Mouse (Mus musculus) layer of hippocampus, postnatal 36 days (tissue): ENCODE data around the gene Spx. TPM values are rescaled to one million over a fixed set of nuclear protein-coding genes. Genes with fewer than 3 reads are reported as not detected.

Experiments used
- DNase-seq, 2 experiments: peaks; one replicate each; pipeline ENCODE4 v3.0.0; 2022
- total RNA-seq, 2 experiments: library from RNA; stranded (reverse); gene quantifications; 2 replicates each; pipeline ENCODE4 v1.2.3; 2021

Spx gene
- total RNA-seq = 1 to 10 TPM; 1.7 to 2.1 TPM

DNA sequence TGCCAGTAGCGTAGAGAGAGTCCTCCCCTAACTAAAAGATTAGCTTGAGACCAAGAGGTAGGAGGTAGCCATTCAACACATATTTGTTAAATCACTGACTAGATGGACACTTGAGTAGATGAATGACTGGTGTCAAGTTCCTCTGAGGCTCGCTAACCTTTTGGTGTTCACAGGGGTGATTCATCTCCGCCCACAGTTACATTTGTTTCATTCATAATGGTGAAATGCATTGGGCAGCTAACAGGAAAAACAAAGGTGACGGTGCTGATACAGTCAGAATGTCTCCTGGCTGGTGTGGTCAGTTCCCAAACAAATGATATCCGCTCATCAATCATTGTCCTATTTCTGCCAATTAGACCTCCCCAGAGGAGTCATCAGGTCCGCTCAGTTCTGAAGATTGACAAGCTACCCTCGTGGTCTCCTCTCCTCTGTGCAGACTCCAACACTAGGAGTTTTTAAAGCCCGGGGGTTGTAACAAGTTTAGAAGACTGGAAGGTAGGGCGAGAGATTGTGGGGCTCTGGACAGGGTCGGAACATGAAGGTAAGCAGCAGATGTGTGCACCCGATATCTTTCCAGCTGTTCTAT, at the start of gene Spx:
Gene Spx, plus strand, starts transcription at position 536 of the 586 bp plus-strand sequence.
- DNase-seq = no peak

DNA sequence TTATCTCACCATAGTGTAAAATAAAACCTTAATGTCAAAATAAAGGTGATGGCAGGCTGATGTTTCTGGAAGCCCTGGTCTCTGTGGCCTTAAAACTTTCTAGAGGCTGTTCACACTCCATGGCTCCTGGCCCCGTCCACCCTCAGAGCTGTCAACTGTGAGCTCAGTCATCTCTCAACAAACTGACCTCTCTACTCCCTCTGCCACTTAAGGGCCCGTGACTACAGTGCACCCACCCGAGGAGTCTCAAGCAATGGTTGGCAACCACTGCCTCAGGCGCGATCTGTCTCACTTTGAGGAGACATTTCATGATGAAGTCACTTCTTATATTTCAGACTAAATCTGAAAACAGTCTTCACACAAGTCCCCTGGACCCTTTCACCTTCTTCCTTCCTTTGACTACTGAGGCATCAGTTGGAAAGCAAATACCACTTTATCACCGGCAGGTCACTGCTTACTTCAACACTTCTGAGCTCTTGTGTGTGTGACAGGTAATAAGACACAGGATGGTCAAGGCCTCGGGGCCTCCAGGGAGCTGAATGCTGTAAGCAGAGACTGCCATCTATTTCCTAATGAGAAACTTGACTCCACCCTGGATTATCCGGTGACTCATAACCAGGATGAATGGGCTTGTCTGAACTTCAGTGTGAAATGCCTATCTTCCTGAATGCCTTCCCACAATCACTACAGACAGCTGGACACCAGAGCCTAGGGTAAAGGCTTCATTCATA, 47.3 kb upstream of the Spx start:
- DNase-seq = no peak

DNA sequence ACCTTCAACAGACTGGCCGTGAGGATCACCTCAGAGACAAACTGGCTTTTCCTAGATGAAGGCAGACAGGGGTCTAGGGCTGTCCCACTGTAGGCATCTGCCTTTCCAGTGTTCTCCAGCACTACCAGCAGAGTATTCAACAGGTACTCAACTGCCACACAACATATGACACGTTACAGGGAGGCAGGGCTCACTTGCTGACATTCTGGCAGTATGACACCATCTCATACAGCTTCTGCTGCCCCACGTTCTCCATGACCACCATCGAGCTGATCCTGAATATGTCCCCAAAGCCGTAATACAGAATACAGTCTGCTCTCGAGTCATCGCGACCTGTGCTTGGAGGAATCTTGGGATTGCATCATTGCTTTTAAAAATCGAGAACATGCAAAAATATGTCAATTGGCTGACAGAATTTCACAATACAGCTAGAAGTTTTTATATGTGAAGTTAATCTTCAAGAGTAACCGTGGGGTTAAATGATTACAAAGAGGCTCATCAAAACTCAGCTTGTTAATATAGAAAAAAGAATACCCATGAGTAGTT, 46.7 kb upstream of the Spx start:
- DNase-seq = no peak

DNA sequence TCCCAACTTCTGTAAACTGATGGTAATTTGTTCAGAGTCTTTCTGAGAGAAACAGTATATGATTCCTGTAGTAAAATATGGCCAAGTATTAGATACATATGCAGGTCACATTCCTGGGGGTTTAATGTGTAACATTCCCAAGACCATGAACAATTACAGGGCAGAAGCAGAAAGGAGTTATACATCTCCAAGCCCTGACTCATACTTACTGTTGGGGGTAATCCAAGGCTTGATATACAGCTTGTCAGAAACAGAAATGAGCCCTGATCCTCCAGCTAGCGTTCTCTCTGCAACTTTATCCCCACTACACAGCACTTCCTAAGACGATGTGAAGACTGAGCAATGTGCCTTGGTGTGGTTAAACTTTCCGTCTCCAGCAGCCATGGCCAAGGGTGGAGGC, 45.7 kb upstream of the Spx start:
- no peak for DNase-seq

DNA sequence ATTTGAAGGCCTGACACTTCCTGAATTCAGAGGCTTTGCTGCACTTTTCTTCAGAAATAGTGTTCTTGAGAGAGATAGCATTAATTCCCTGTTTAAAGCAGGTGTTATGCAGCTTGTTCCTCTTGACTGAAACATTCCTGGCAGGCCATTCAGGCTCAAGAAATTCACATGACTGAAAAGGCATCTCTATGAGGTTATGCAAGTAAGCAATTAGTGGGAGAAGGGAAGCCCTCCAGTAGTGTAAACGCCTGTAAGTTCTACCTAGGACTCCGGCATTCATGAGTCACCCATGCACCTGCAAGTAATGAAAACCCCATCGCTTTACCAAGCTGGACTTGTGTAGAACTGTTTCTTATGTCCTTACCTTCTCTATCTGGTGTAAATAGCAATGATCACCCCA, 43.7 kb upstream of the Spx start:
- DNase-seq = no peak

DNA sequence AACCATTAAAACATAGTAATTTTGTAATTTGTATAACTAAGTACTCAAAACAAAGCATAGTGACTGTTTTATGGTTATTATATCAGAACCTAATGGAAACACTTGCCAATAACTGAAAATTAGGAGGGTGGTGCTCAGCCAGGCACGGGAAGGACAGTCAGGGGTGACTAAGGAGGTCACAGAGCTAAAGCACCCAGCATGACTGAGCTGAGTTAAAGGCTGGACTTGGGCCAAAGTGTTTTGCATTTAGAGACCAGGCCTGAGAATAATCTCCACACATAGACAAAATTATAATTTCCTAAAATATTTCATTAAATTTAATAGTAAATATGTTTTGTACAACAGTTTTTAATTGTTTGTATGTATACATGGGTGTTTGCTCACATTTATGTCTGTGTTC, 36.2 kb upstream of the Spx start:
- no peak for DNase-seq

DNA sequence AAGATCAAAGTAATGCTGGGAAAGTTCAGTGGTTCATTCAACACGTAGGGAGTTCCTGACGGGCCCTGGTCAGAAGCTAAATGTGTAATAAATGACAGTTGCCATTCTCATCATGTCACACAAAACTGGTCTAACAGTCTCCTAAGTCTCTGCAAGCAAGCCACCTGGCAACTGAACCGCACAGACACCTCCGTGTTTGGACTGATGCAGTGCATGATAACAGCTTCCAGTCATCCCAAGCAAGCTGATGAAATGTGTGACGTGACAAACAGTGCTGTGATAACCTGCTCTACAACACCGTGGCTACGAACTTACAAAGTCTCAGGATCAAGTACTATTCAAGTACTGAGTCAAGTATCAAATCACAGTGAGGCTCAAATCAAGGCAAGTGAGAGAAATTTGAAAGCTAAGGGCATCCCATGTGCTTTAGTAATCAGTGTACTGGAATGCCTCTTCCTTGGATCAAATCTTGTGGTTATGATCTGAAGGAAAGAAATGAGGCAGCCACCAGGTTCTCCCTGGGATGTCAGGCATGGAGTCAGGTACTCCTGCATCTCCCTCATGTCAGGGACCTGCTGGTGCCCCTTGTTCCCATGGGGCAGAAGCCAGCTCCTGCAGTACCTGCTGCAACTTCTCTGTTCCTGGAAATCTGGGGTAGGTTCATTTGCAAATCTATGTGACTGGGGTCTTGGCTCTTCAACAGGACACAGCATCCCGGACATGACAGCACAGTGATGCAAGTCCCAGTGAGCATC, 34.5 kb upstream of the Spx start:
- DNase-seq = no peak

DNA sequence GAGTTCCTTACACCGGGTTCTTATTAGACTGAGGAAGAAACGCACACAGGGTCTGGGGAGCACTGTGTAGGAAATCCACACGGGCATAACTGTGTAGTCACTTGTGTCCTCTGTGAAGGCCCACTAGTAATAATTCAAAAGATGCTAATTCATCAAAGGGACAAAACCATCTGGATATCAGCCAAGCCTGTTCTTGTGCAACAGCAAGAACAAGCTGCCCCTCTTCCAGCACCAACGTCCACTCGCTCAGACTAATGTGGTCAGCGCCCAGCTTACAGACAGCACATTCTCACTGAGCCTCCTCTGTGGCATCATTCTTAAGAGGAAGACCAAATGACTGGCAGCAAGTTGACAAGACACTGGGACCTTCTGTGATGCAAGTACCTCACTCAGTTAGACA, 33.3 kb upstream of the Spx start:
- DNase-seq = no peak

DNA sequence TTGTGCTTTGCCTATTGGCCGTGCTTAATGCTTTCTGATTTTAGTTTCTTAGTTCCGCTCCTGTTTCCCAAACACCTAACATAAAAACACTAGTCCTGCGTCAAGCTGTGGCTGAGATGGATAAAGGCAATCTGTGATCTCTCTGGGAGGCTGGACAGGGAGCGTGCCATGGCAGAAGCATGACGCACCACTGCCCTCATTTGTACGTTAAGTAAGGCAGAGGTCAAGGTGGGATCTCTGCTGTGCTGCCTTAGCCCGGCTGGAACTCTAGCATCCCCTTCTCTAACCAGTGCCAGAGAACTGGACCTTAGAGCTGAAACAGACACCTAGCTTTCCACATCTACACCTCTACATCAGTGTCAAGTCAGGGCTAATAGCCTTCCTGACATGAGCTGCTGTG, 31.6 kb upstream of the Spx start:
- no peak for DNase-seq

DNA sequence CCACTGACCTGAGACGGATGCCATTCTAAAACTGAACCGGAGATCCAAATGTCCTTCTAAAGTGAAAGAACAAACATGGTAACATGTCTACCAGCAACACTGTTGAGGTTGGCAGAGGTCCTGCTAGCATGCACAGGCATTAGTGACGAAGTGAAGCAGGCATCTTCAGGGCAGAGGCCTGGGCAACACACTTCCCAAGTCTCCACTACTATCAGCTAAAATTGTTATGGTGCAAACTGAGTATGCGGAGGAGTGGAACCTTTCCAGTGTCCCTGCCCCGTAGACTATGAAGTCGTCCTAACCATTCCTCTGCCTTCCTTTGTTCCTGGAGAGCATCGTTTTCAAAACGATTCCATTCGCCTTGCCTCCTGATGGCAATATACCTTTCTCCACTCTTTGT, 28.7 kb upstream of the Spx start:
- no peak for DNase-seq

DNA sequence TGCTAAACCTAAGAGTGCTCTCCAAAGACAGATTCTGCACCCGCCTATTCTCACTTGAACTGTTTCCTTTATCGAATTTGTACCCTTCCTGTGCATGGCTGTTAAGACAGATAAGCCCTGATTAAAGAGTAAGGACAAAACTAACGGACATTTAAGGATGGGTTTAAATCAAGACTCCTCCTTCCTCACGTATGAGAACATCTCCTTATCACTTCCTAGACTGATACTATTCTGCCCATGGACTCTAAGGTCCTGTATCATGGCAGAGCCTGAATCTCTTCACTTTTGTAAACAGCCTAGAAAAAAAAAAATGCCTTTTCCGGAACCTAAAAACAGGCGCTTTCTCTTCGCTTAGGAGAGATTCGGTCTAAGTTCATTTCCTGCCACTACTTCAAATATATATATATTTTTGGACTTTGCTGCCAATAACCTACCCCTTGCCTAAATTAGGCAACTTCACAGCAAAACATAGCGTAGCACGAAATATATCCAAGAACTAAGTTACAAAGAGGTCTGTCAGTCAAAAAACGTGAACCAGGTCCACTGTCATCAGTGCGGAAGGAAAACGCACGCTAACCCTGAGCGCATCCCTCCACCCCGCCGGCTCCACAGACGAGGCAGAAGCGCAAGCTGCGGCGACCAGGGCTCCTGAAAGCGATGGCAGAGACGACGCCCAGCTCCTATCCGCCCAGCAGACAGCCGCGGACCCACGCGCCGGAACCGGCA, 26.8 kb upstream of the Spx start:
- DNase-seq = no peak

DNA sequence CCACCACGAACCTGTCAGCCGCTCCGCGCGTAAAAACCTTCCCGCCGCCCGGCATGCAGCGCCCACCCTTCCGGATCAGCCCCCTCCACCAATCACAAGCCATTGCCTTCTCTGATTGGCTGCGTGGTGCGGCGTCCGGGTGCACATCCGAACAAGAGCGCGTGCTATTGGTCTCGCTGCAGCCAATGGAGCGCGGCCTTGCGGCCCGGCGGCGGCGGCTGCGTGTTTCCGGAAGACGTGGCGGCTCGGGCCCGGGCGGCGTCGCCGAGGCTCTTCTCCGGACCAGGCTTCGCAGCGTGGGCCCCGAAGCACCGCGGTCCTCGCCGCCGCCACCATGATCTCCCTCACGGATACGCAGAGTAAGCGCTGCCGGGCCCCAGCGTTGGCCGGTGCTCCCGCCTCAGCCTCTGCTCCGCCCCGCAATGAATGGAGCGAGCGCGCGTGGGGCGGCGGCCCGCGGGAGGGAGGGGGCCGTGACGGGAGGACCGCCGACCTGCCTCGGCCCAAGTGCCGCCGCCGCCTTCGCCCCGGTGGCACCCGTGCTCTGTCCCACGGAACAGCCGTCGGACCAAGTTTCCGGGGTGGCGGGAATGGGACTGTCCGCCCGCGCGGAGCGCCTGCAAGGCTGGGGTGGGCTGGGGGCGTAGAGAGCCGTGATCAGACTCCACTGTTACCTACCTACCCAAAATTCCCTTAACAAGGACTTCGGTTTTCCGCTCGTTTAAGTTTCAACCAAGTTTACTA, 26.1 kb upstream of the Spx start, which contains the start of the genes Recql and Golt1b:
Gene Recql, minus strand, starts transcription at position 77 of the 744 bp plus-strand sequence.
Gene Golt1b, plus strand, starts transcription at position 211 of the 744 bp plus-strand sequence.
- peak; percentile 99 for DNase-seq

DNA sequence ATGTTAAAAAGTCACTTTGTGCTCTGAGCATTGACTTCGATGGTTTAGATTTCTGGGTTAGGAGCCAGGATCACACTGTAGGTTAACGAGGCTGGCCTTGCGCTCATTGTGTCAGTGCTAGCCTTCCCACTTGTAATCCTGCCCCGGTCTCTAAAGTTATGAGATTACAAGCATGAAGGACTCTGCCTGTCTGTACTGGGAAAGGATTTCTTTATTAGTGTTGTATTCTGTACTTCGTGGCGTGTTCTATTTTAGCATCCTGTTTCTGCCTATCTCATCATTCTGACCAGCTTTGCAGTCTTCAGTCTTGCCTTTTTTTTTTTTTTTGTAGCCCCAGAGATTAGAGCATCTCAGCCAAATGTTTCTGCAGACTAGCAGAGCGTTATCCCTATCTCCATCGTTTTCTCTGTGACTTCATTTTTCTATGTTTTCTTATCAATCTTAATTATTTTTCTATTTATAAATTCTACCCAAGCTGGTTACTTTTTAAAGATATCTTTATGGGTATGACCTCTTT, 25.4 kb upstream of the Spx start:
- DNase-seq = no peak

DNA sequence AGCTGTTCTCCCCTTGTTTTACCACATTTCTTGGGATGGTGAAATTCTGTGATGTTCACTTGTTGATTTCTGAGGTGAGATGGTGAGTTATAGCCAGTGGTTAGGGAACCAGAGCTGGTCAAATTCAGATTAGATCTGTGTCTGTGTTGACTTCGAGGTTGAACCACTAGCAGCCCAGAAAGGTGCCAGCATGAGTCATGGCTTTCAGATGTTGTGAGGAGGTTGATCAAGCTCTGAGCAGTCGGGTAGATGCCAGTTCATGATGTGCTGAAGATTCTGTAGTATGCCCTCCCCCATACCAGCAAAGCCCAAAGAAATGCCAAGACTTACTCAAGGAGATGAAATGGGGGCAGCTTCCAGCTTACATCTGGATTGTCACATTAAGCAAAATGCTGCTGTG, 24.1 kb upstream of the Spx start:
- no peak for DNase-seq

DNA sequence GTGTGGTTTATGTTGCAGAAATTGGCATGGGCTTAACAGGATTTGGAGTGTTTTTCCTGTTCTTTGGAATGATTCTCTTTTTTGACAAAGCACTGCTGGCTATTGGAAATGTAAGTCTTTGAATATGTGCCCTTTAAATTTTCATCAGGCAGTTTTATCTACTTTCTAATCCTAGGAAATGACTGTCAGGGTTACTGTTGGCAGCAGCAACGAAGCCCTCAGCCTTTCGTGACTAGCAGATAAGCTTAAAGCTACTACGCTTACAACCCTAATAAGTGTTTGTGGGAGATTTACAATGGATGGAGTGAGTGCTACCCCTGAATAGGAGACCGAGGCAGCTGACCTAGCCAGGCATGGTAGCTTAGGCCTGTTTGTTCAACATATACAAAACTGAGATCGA, 20.9 kb upstream of the Spx start:
- DNase-seq = no peak

DNA sequence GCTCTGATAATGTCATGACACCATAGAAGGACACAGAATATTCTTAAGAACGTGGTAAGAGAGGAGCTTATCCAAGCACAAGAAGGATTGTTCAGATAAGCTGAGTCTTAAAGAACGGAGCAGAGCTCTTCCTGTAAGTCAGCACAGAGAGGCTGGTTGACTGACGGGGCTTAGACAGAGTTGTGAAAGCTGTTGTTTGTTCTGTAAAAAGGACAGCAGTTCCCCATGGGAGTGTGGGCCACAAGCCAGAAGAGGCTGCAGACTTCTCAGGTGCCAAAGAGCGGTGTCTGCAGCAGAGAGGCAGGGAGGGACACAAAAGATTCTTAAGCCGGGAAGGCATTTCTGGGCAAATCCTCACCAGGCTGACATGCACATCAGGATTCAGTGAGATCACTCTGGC, 18.6 kb upstream of the Spx start:
- DNase-seq = peak; percentile 31 to 36

DNA sequence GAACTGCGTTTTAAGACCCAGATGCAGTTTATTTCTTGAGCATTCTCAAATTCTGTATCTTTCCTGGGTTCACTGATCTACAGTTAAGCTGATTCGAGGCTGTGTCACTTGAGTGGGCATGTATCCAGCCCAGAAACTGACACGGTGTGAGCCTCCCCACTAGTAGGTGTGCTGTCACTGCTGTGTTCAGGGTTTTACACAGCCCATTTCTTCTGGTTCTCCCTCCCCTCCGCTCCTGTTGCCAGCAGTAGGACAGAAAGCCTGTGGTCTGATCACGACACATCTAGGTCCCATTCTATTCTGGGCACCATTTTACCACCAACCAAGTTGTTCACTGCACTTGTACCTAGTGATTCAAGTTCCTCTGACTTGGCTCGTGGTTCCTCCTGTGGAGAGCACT, 17.5 kb upstream of the Spx start:
- no peak for DNase-seq

DNA sequence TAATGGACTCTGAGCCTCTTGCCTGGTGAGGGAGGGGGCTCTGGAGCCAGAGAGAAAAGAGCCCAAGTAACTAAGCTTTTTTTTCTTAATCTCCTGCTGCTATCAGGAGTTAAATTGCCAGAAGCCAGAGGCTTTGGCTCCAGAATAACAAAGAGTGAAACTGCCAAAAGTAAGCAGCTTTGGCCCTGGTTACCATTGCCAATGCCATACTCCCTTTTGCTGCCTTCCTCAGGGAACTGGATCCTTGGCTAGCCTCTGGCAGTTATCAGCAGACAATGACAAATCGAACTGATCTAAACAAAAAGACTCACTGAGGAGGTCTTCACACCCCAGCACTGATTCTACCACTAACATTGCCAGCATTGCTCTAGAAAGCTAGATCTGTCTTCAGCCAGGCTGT, 2.1 kb upstream of the Spx start:
- DNase-seq = no peak

DNA sequence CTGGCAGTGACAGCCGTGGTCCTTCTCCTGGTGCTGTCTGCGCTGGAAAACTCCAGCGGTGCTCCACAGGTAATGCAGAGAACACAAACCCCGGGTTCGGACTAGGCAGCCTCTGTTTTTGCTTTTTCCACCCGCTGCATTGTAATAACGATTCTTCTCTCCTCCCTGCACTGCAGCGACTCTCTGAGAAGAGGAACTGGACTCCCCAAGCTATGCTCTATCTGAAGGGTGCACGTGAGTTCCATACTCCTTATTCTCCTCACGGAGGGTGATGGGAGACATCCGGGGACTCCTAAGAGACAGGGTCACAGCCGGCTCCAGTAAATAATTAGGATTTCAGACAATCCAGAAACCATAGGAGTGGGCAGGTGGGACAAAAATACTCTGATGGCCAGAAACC, 604 bp downstream of the Spx start:
- no peak for DNase-seq

DNA sequence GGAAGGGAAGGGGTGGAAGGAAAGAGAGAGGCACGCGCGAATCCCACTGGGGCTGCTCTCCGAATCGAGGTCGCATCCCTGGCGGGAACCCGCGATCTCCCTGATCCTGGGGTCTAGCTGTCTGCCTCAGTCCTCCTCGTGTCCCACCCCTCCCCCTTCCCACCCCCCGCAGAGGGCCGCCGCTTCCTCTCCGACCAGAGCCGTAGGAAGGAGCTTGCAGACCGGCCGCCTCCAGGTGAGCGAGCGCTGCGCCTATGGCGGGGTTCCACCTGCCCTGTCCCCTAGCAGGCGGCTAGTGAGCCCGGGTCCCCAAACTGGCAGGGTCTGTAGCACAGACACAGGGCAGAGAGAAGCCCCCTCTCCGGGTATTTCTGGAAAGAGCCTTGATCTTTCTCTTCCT, 1.4 kb downstream of the Spx start:
- no peak for DNase-seq

DNA sequence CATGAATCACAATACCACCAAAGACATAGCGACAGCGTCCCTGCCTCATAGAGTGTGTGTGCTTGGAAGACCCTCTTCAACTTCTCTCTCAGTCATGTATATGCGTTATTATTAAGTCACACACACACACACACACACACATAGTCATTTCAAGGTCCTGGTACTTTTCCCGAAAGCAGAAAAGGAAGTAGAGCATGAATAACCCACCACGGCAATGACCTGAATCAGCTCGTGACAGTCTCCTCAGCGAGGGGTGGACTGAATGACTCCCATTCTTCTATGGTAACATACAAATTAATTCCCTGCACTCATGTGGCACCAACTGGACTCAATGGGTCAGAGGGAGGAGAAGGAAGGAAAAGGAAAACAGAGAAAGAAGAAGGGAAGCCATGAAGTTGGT, 11.7 kb downstream of the Spx start:
- no peak for DNase-seq

DNA sequence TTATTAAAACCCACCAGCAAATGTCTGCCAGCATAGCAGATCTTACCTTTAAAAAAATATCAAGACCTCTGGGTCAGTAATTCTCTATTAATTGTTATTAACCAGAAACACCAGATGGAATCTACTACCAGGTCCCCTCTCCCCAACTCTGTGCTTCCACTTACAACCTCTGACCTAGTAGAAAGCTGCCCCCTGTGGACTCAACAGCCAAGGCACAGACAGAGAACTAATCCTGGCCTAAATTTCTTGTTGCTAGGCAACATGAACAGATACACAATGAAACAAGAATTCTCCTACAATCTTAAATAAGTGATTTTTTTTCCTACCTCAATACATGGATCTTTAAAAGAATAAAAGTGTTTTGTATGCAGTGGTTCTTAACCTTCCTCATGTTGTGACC, 15.8 kb downstream of the Spx start:
- no peak for DNase-seq
